Mouse (Mus musculus): ENCODE results near the gene Dcst1. TPM values are rescaled to one million over a fixed set of nuclear protein-coding genes. Genes with fewer than 3 reads are reported as not detected.

Gene Dcst1
- polyA plus RNA-seq, 2 experiments, result 0.11 to 0.18 TPM

- H3K9ac ChIP-seq (ENCODE audit: low read depth, low read length, severe bottlenecking), result peak within 1 kb of the TSS; percentile 48
- H3K27me3 ChIP-seq (ENCODE audit: control insufficient read depth, insufficient read depth, low read length), result no peaks in the 10 kb centered on the region; the same call in 1 of the 2 replicates
- peaks cover 16% of the 10 kb centered on the region for H3K4me1 ChIP-seq (ENCODE audit: control insufficient read depth, insufficient read depth, low read length)
- H3K4me3 ChIP-seq (replicated peaks; ENCODE audit: low read length), result peak within 1 kb of the TSS; percentile 64
- TF ChIP-seq POLR2A (IDR thresholded peaks at IDR 0.05; ENCODE audit: borderline replicate concordance, extremely low read depth, insufficient read depth, insufficient read length), result no peak
- ATAC-seq (ENCODE audit: low FRiP score, low read depth), result peak; percentile 92
- under 1% methylated on average over 52 of the region's 59 CpGs for WGBS
- peaks cover 23% of the 10 kb centered on the region for H3K36me3 ChIP-seq (ENCODE audit: control insufficient read depth, insufficient read depth, low read length)
- peak within 1 kb of the TSS; percentile 96 for H3K4me2 ChIP-seq (replicated peaks; ENCODE audit: low read depth, low read length, severe bottlenecking)
- H3K9me3 ChIP-seq (ENCODE audit: control insufficient read depth, low read length), result no peaks in the 10 kb centered on the region
- DNase-seq (ENCODE audit: low spot score), result peak; percentile 83
- no peak within 1 kb of the TSS; the same call in 1 of the 2 replicates for H3K27ac ChIP-seq (replicated peaks; ENCODE audit: low read depth, low read length)
These were observed 15.1 kb downstream of the Dcst1 start, which contains the start of gene Adam15 for GRCm38 (mm10) chr3:89349869-89350501. Adam15 (minus strand) TSS chr3:89349996.

- ATAC-seq (ENCODE audit: low FRiP score, low read depth), result peak; percentile 32
These were observed 15.9 kb downstream of the Dcst1 start for GRCm38 (mm10) chr3:89348911-89349868.

GRCm38 (mm10) chr3:89347916-89348315 lies 17.1 kb downstream of the Dcst1 start:
- peaks cover 16% of the 10 kb centered on the region for H3K4me1 ChIP-seq (ENCODE audit: control insufficient read depth, insufficient read depth, low read length)
- no peaks in the 10 kb centered on the region for H3K9me3 ChIP-seq (ENCODE audit: control insufficient read depth, low read length)
- TF ChIP-seq POLR2A (IDR thresholded peaks at IDR 0.05; ENCODE audit: borderline replicate concordance, extremely low read depth, insufficient read depth, insufficient read length), result no peak
- DNase-seq (ENCODE audit: low spot score) (no peak), ATAC-seq (ENCODE audit: low FRiP score, low read depth) (no peak)
- no peak overlapping the region for H3K4me2 ChIP-seq (replicated peaks; ENCODE audit: low read depth, low read length, severe bottlenecking)
- no peak overlapping the region for H3K9ac ChIP-seq (ENCODE audit: low read depth, low read length, severe bottlenecking)
- no peaks in the 10 kb centered on the region; the same call in 1 of the 2 replicates for H3K27me3 ChIP-seq (ENCODE audit: control insufficient read depth, insufficient read depth, low read length)
- no peak overlapping the region for H3K4me3 ChIP-seq (replicated peaks; ENCODE audit: low read length)
- peaks cover 42% of the 10 kb centered on the region for H3K36me3 ChIP-seq (ENCODE audit: control insufficient read depth, insufficient read depth, low read length)
- WGBS, result 86% methylated on average over 1 of the region's 1 CpGs
- H3K27ac ChIP-seq (replicated peaks; ENCODE audit: low read depth, low read length), result no peak overlapping the region

More at GRCm38 (mm10) chr3:89348911-89349868, 15.9 kb downstream of the Dcst1 start:
- Histone ChIP-seq H3K4me3 (replicated peaks; ENCODE audit: low read length) (peak overlapping the region; percentile 64), H3K9me3 (ENCODE audit: control insufficient read depth, low read length) (no peaks in the 10 kb centered on the region), H3K4me1 (ENCODE audit: control insufficient read depth, insufficient read depth, low read length) (peaks cover 16% of the 10 kb centered on the region), H3K27me3 (ENCODE audit: control insufficient read depth, insufficient read depth, low read length) (no peaks in the 10 kb centered on the region; the same call in 1 of the 2 replicates), H3K9ac (ENCODE audit: low read depth, low read length, severe bottlenecking) (peak overlapping the region; percentile 48), H3K36me3 (ENCODE audit: control insufficient read depth, insufficient read depth, low read length) (peaks cover 31% of the 10 kb centered on the region), H3K27ac (replicated peaks; ENCODE audit: low read depth, low read length) (no peak overlapping the region; the same call in 1 of the 2 replicates), H3K4me2 (replicated peaks; ENCODE audit: low read depth, low read length, severe bottlenecking) (peak overlapping the region; percentile 96)
- 2% methylated on average over 38 of the region's 38 CpGs for WGBS
- TF ChIP-seq POLR2A (IDR thresholded peaks at IDR 0.05; ENCODE audit: borderline replicate concordance, extremely low read depth, insufficient read depth, insufficient read length), result no peak
- DNase-seq (ENCODE audit: low spot score), result peak; percentile 36

GRCm38 (mm10) chr3:89346815-89347540 lies 18.1 kb downstream of the Dcst1 start:
- 81% methylated on average over 10 of the region's 10 CpGs for WGBS
- Histone ChIP-seq H3K27ac (replicated peaks; ENCODE audit: low read depth, low read length) (no peak overlapping the region), H3K9me3 (ENCODE audit: control insufficient read depth, low read length) (no peaks in the 10 kb centered on the region), H3K4me1 (ENCODE audit: control insufficient read depth, insufficient read depth, low read length) (peaks cover 16% of the 10 kb centered on the region), H3K4me2 (replicated peaks; ENCODE audit: low read depth, low read length, severe bottlenecking) (no peak overlapping the region), H3K27me3 (ENCODE audit: control insufficient read depth, insufficient read depth, low read length) (no peaks in the 10 kb centered on the region; the same call in 1 of the 2 replicates), H3K36me3 (ENCODE audit: control insufficient read depth, insufficient read depth, low read length) (peaks cover 44% of the 10 kb centered on the region), H3K4me3 (replicated peaks; ENCODE audit: low read length) (no peak overlapping the region), H3K9ac (ENCODE audit: low read depth, low read length, severe bottlenecking) (no peak overlapping the region)
- no peak for ATAC-seq (ENCODE audit: low FRiP score, low read depth)
- no peak for TF ChIP-seq POLR2A (IDR thresholded peaks at IDR 0.05; ENCODE audit: borderline replicate concordance, extremely low read depth, insufficient read depth, insufficient read length)
- no peak for DNase-seq (ENCODE audit: low spot score)

Data from limb, embryonic 14.5 days (tissue).